Mouse (Mus musculus): Measurements from ENCODE around the gene Mnat1. TPM values are rescaled to one million over a fixed set of nuclear protein-coding genes. Genes with fewer than 3 reads are reported as not detected.

Mnat1 gene
- total RNA-seq, 2 experiments from 2014 or later = 18.2 to 47.0 TPM

- no peak for ATAC-seq (replicated peaks; ENCODE audit: low FRiP score, low TSS enrichment, poor library complexity, severe bottlenecking)
Measured at GRCm38 (mm10) chr12:73295505-73296140, 172.1 kb downstream of the Mnat1 start.

DNA sequence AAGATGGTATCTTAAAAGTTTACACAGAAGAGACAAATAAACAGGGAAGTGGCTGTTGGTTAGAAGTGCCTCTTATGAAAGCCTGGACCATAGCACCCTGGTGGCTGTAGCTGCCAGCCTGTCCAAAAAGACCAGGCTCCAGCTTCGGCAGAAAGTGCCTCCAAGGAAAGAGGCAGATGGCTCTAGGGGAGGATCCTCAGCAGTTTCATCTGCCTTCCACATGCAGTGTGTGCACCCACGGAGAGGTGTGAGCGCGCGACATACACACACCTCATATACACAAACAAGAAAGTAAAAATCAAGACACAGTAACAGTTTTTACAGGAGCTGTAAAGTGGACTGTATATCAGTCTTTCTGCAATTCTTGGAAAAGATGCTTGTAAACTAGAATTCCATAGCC lies 175.1 kb downstream of the Mnat1 start:
- no peak for ATAC-seq (replicated peaks; ENCODE audit: low FRiP score, low TSS enrichment, poor library complexity, severe bottlenecking)

DNA sequence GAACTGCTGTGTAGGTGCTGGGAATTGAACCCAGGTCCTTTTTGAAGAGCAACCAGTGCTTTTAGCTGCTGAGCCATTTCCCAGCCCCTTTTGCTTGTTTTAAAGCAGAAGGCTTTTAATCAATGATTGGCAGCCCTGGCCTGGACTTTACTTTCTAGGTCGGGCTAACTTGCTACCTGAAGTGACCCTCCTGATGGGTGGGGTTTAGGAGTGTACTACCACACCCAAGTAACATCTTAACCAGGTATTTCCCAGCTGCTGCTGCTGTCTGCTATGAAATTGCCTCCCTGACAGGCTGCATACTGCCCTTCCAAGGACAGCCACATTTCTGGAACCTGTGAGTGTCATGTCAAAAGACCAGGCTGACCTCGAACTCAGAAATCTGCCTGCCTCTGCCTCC lies 177.0 kb downstream of the Mnat1 start:
- no peak for ATAC-seq (replicated peaks; ENCODE audit: low FRiP score, low TSS enrichment, poor library complexity, severe bottlenecking)

DNA sequence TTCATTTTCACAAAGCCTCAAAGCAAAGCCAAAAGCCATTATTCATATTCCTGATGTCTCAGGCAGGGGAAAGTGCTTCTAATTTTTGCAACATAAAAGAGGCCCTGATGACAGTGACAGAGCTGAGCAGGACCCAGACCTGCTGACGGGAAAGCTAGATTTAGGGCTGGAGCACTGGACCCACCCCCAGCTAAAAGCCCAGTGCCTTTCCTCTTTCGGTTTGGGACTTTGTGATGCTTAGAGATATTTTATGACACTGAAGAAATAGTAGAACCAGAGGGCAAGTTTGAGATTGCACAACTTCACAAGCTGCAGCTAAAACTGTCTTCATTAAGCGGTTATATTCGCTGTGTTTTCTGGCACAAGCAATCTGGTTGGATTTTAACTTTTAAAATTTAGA lies 181.1 kb downstream of the Mnat1 start:
- no peak for ATAC-seq (replicated peaks; ENCODE audit: low FRiP score, low TSS enrichment, poor library complexity, severe bottlenecking)

GRCm38 (mm10) chr12:73307750-73308149 lies 184.2 kb downstream of the Mnat1 start:
- no peak for ATAC-seq (replicated peaks; ENCODE audit: low FRiP score, low TSS enrichment, poor library complexity, severe bottlenecking)

- no peak for ATAC-seq (replicated peaks; ENCODE audit: low FRiP score, low TSS enrichment, poor library complexity, severe bottlenecking)
Measured at GRCm38 (mm10) chr12:73308711-73309110, 185.2 kb downstream of the Mnat1 start.

DNA sequence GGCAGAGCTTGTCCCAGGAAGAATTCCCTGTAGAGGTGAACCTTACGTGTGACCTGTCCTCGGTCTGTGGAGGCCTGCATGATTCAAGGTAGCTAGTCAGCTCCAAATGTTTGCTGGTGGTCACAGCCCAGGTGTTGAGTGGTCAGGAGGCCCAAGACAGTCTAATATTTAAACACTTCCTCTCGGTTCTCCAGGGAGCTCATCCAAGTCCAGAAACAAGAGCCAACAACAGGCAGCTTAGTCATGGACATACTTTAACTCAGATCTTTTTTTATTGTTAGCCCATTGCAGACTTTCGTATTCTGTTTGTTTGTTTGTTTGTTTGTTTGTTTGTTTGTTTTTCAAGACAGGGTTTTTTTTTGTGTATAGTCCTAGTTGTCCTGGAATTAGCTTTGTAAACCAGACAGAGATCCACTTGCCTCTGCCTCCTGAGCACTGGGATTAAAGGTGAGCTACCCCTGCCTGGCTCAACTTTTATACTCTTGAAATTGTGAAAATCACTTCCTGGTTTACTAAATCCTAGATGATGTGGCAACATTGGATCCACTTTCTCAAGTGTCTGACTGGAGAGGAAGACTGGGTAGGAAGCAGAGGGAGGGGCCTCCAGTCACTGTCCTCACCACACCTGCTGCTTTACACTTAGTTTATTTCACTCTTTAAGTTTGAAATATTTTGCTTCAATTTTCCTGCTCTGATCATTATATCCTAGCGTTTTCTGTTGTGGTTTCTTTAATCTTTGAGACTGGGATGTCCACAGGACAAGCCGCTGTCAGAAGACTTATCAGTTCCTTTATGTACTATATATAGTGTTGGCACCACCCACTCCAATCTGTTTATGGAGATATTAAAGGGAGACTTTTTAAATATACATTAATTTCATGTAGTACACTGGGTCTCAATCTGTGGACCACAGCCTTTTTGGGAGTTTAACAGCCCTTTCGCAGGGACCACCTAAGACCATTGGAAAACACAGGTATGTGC lies 194.5 kb downstream of the Mnat1 start:
- ATAC-seq (replicated peaks; ENCODE audit: low FRiP score, low TSS enrichment, poor library complexity, severe bottlenecking) = peak; percentile 50; the same call in 1 of the 2 replicates

Other genes with a start within 250 kb of the Mnat1 start
- not detected in 2 replicates for gene Six6, start 183.8 kb upstream of the Mnat1 start, total RNA-seq (2014; fragmentation: Nextera tagmentation)
- not detected in 2 replicates for gene Six6, start 183.8 kb upstream of the Mnat1 start, total RNA-seq (2017)
- gene 4930447C04Rik, start 182.9 kb upstream of the Mnat1 start, total RNA-seq (2014; fragmentation: Nextera tagmentation) = 5.8 TPM in 1 of 2 replicates, not detected in the other
- gene 4930447C04Rik, start 182.9 kb upstream of the Mnat1 start, total RNA-seq (2017) = 0.89 and 17.8 TPM in 2 replicates
- gene Six1, start 69.8 kb upstream of the Mnat1 start, total RNA-seq (2014; fragmentation: Nextera tagmentation) = not detected in 2 replicates
- gene Six1, start 69.8 kb upstream of the Mnat1 start, total RNA-seq (2017) = not detected in 2 replicates
- gene Six4, start 10.3 kb upstream of the Mnat1 start, total RNA-seq (2014; fragmentation: Nextera tagmentation) = not detected in 2 replicates
- gene Six4, start 10.3 kb upstream of the Mnat1 start, total RNA-seq (2017) = 0.19 TPM in 1 of 2 replicates, not detected in the other
- gene Trmt5, start 163.0 kb downstream of the Mnat1 start, total RNA-seq (2014; fragmentation: Nextera tagmentation) = 36.4 and 40.6 TPM in 2 replicates
- 27.4 and 43.3 TPM in 2 replicates for gene Trmt5, start 163.0 kb downstream of the Mnat1 start, total RNA-seq (2017)
- gene Slc38a6, start 163.1 kb downstream of the Mnat1 start, total RNA-seq (2014; fragmentation: Nextera tagmentation) = 4.0 and 12.3 TPM in 2 replicates
- gene Slc38a6, start 163.1 kb downstream of the Mnat1 start, total RNA-seq (2017) = 0.14 and 2.9 TPM in 2 replicates

Data from megakaryocyte-erythroid progenitor cell, adult 5-6 weeks (primary cell).